Mouse (Mus musculus) heart, postnatal 0 days (tissue): ENCODE data around the gene Efhd2. TPM values are rescaled to one million over a fixed set of nuclear protein-coding genes. Genes with fewer than 3 reads are reported as not detected.

Experiments
- ATAC-seq: fragments of 200-750 bp; cut with Nextera tagmentation; 2 replicates; pipeline ENCODE4 v1.8.0; 2017; ENCODE audit warnings: low read depth, moderate number of reproducible peaks, moderate library complexity; ENCODE audit not compliant: insufficient read depth
- DNase-seq: peaks from one replicate; pipeline ENCODE4 v3.0.0-alpha.2; 2016; ENCODE audit warnings: low spot score
- H3K27ac ChIP-seq: fragments of 300-500 bp; sonication (generic); 2 replicates; pipeline ENCODE4 v1.5.1; 2014; ENCODE audit warnings: low read depth, mild to moderate bottlenecking
- H3K27me3 ChIP-seq: fragments of 300-500 bp; sonication (generic); 2 replicates; pipeline ENCODE4 v1.6.1; 2014; ENCODE audit warnings: low read length, mixed read lengths; ENCODE audit not compliant: control insufficient read depth, insufficient read depth
- H3K36me3 ChIP-seq: fragments of 300-500 bp; sonication (generic); replicated peaks from 2 replicates; pipeline ENCODE4 v1.6.1; 2014; ENCODE audit warnings: low read length, mixed read lengths; ENCODE audit not compliant: control insufficient read depth, insufficient read depth
- H3K4me1 ChIP-seq: fragments of 300-500 bp; sonication (generic); 2 replicates; pipeline ENCODE4 v1.6.1; 2014; ENCODE audit warnings: antibody characterized with exemption; ENCODE audit not compliant: control insufficient read depth, insufficient read depth
- H3K4me2 ChIP-seq: fragments of 300-500 bp; sonication (generic); 2 replicates; pipeline ENCODE4 v1.6.1; 2014; ENCODE audit warnings: low read depth, mild to moderate bottlenecking, low read length, moderate library complexity
- H3K4me3 ChIP-seq: fragments of 300-500 bp; sonication (generic); 2 replicates; pipeline ENCODE4 v1.5.1; 2014; ENCODE audit warnings: low read depth, low read length
- H3K9ac ChIP-seq: fragments of 300-500 bp; sonication (generic); replicated peaks from 2 replicates; pipeline ENCODE4 v1.6.1; 2014; ENCODE audit warnings: low read depth, low read length, mixed read lengths
- H3K9me3 ChIP-seq: fragments of 300-500 bp; sonication (generic); replicated peaks from 2 replicates; pipeline ENCODE4 v1.6.1; 2016; ENCODE audit warnings: low read length; ENCODE audit not compliant: control insufficient read depth
- CTCF ChIP-seq: IDR thresholded peaks from 2 replicates; pipeline ENCODE4 v1.5.1; 2016; ENCODE audit warnings: antibody characterized with exemption, control low read depth, low read depth
- EP300 ChIP-seq: IDR thresholded peaks from 2 replicates; pipeline ENCODE4 v1.6.1; 2016; ENCODE audit warnings: antibody characterized with exemption, low read depth
- WGBS: fragments of 180-500 bp; shearing (Covaris S2); extraction: QIAGEN DNeasy Blood & Tissue Kit; methylation state at CpG from one replicate; pipeline ENCODE4 v1.1.7; 2014; 5-methylcytosine and 5-hydroxymethylcytosine counted together
- polyA plus RNA-seq: library from polyadenylated mRNA; unstranded; fragments of >200 nt; fragmentation: Nextera tagmentation; extraction: Ambion mirVana; gene quantifications from 2 replicates; pipeline ENCODE4 v1.2.1, GENCODE M21; 2015
- total RNA-seq: library from RNA; depleted of rRNA; stranded (reverse); fragments of >200 nt; gene quantifications from 2 replicates; pipeline ENCODE4 v1.2.3, GENCODE M21; 2014; ENCODE audit warnings: low replicate concordance

Efhd2 gene
- total and polyA plus RNA-seq, 2 experiments from 2014 or later: 42.9 to 56.9 TPM

- Histone ChIP-seq H3K9ac (no peak overlapping the region), H3K4me3 (no peak overlapping the region), H3K27me3 (no peaks in the 10 kb centered on the region), H3K27ac (no peak overlapping the region), H3K4me2 (no peak overlapping the region), H3K4me1 (peaks cover 16% of the 10 kb centered on the region), H3K9me3 (no peaks in the 10 kb centered on the region), H3K36me3 (peaks cover 26% of the 10 kb centered on the region)
- no peak for ATAC-seq
- no peak for DNase-seq
- no peak for TF ChIP-seq EP300
- no peak for TF ChIP-seq CTCF
- 89% methylated on average over 17 of the region's 17 CpGs for WGBS
These were observed 13.0 kb downstream of the Efhd2 start for GRCm38 (mm10) chr4:141861591-141862295.

DNA sequence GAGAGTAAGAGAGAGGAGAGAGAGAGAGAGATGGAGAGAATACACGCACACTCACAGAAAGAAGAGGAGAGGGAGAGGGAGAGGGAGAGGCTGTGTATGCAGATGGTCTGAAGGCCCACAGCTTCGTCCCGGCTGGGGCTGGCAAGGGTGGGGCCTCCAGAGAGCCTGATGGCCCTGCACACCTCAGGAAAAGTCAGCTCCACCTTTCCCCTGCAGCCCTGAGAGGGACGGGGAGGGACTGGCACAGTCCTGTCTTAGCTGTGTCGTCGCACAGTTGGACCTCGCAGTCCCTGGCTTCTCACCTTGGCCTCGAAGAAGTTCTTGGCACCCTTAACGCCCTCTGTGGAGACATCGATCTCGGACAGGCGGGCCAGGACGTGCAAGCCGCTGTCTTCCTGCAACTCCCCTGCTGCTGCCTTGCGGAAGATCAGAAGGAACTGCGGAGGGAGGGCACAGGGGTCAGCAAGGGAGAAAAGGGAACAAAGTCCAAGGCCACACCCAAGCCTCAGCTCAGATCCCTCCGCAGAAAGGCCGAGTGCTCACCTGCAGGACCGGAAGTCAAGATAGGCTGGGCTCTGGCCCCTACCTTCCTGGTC is 14.4 kb downstream of the Efhd2 start:
- DNase-seq: no peak
- Histone ChIP-seq H3K36me3 (peaks cover 26% of the 10 kb centered on the region), H3K9ac (no peak overlapping the region)

GRCm38 (mm10) chr4:141859351-141859750 is 15.4 kb downstream of the Efhd2 start:
- Histone ChIP-seq H3K4me1 (peaks cover 9% of the 10 kb centered on the region; the same call in 1 of the 2 replicates), H3K4me3 (no peak overlapping the region), H3K9me3 (no peaks in the 10 kb centered on the region), H3K9ac (no peak overlapping the region), H3K27ac (no peak overlapping the region), H3K36me3 (peaks cover 26% of the 10 kb centered on the region), H3K4me2 (no peak overlapping the region), H3K27me3 (no peaks in the 10 kb centered on the region)
- TF ChIP-seq EP300: no peak
- no peak for TF ChIP-seq CTCF
- WGBS: 95% methylated on average over 14 of the region's 14 CpGs
- no peak for ATAC-seq
- DNase-seq: no peak

More for the DNA sequence above, 14.4 kb downstream of the Efhd2 start:
- H3K27ac ChIP-seq: no peak overlapping the region
- ATAC-seq: no peak
- TF ChIP-seq CTCF (no peak), EP300 (no peak)
- no peaks in the 10 kb centered on the region for H3K27me3 ChIP-seq
- H3K4me3 ChIP-seq: no peak overlapping the region
- 85% methylated on average over 19 of the region's 19 CpGs for WGBS
- H3K4me1 ChIP-seq: peaks cover 9% of the 10 kb centered on the region; the same call in 1 of the 2 replicates
- no peaks in the 10 kb centered on the region for H3K9me3 ChIP-seq
- H3K4me2 ChIP-seq: no peak overlapping the region

- no peak overlapping the region for H3K4me2 ChIP-seq
- ATAC-seq (no peak), DNase-seq (no peak)
- H3K27ac ChIP-seq: no peak overlapping the region
- TF ChIP-seq CTCF: no peak
- no peak for TF ChIP-seq EP300
- no peaks in the 10 kb centered on the region for H3K27me3 ChIP-seq
- H3K36me3 ChIP-seq: peaks cover 26% of the 10 kb centered on the region
- no peak overlapping the region for H3K4me3 ChIP-seq
- peaks cover 5% of the 10 kb centered on the region; the same call in 1 of the 2 replicates for H3K4me1 ChIP-seq
- 89% methylated on average over 20 of the region's 20 CpGs for WGBS
- no peaks in the 10 kb centered on the region for H3K9me3 ChIP-seq
- no peak overlapping the region for H3K9ac ChIP-seq
These were observed 16.2 kb downstream of the Efhd2 start for GRCm38 (mm10) chr4:141858501-141858900.

DNA sequence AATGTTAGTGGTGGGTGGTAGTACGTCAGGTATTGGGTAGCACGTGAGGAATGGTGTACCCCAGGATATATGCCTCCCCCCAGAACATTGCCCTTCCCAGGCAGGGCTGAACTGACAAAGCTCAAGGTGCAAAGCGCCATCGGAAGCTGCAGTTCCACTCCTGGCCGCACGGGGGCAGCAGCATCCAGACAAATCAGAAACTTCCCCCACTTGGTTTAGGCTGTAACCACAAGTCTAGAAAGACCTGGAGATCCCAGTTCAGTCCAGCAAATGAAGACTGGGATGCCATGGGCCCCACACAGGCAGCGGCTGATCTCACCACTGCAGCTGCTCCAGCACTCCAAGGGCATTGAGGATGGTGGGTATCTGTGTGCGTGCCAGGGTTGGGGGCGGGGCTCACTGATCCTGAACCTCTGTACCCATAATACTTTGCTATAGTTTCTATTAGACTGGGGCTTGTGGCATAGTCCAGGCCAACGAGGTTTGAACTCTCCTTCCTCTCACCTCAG is 17.2 kb downstream of the Efhd2 start:
- Histone ChIP-seq H3K36me3 (peaks cover 26% of the 10 kb centered on the region), H3K4me1 (no peaks in the 10 kb centered on the region), H3K9me3 (no peaks in the 10 kb centered on the region), H3K9ac (no peak overlapping the region), H3K4me2 (no peak overlapping the region), H3K27me3 (no peaks in the 10 kb centered on the region), H3K4me3 (no peak overlapping the region), H3K27ac (peak overlapping the region; percentile 27; the same call in 1 of the 2 replicates)
- WGBS: 16% methylated on average over 10 of the region's 10 CpGs
- ATAC-seq (peak; percentile 73), DNase-seq (peak; percentile 72)
- TF ChIP-seq EP300: no peak
- TF ChIP-seq CTCF: peak; percentile 97
